Mouse (Mus musculus): ENCODE data around the gene Sh3bp5l. TPM values are rescaled to one million over a fixed set of nuclear protein-coding genes. Genes with fewer than 3 reads are reported as not detected.
"Not testable (repeated sequence)": the region's sequence is repeated elsewhere in the genome, so short reads cannot be mapped to it uniquely, and the experiment has no call there.

Sh3bp5l gene
- total RNA-seq (2021): 10 to 100 TPM; 44.3 to 44.8 TPM

DNA sequence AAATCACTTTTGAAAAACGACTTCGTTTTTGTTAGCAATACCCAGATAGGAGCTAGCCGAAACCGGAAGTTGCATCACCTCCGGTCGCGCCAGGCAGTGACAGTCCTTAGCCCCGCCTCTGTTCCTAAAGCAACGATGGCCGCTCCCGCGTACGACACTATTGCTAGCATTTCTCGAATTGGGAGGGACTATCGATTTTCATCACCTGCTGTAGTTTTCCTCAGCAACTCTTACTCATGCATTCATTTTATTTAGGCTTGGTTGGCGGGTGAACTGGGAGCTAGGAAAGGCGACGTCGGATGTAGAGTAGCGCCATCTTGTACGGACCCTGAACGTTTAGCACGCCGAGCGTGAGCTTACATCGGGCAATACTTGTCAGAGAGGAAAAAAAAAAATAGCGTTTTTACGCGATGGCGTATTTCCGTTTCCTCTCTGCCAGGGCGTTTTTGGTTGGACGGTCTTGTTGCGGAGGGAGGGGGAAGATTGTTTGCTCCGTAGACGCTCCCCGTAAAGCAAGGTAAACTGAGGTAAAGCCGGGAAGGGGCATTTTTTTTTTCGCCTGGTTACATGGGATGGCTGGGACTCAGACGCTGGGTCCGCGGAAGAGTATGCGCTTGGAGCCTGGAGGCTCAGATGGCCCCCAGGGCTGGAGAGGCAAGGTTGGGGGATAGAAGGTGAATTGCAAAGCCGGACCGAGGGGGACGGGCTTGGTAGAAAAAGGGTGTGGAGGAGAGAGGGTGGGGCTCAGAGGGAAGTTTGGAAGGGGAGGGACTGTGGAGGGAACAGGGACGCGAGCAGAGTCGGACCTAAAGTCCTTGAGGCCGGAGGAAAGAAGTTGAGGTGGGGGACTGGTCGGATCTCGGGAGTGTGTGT, at the start of gene Sh3bp5l, which contains the start of gene Zfp672:
Gene Sh3bp5l (plus strand): TSS at position 449 of the 873 bp plus-strand sequence.
Gene Zfp672 (minus strand): TSS at position 64 of the 873 bp plus-strand sequence.
- intact Hi-C loops (cut with DNase I): loop anchor here (2.0 kb wide), 1 partner anchor 28 kb away; no protein-coding TSS in a partner anchor
- peak; percentile 94 for DNase-seq

DNA sequence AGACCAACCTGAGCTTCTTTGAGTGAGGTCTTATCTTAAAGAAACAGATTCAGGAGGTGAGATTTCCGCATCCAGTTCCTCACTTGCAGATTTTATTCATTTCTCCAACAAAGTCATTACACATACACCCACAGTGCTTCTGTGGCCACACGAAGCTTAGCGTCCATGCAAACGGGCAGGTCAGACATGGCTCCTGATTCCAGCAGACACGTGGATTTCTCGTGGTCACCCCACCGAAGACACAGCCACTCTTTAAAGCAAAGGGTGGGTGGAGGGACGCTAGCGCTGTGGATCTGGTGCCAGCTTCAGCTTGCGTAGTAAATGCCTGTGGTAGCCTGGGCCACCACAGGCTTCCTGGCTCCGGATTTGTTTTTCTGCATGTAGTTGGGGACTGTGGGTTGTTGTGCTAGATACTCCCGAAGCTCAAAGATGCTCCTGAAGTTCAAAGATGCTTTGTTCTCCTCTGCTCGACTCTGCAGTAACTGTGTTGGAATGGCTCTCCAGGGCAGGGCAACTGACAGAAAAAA, 48.5 kb upstream of the Sh3bp5l start:
- intact Hi-C loops (cut with DNase I): no loop called here
- DNase-seq: no peak

DNA sequence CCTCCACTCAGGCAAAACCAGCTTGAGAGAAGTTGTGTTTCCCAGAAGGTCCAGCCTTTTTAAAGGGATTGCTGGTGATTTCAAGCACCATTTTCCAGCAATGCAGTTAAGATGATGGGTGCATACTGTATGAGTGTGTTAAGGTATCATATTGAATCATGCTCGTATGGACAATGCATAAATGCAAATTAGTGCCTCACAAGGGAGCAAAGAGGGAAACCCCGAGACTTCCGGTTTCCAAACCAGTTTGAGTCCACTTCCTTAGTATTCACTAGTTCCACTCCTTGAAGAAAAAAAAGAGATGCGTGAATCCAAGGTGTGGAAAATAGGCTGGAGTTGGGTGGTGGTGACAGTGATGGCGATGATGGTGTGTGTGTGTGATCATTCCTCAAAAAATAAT, 48.0 kb upstream of the Sh3bp5l start:
- intact Hi-C loops (cut with DNase I): no loop called here
- DNase-seq: no peak

DNA sequence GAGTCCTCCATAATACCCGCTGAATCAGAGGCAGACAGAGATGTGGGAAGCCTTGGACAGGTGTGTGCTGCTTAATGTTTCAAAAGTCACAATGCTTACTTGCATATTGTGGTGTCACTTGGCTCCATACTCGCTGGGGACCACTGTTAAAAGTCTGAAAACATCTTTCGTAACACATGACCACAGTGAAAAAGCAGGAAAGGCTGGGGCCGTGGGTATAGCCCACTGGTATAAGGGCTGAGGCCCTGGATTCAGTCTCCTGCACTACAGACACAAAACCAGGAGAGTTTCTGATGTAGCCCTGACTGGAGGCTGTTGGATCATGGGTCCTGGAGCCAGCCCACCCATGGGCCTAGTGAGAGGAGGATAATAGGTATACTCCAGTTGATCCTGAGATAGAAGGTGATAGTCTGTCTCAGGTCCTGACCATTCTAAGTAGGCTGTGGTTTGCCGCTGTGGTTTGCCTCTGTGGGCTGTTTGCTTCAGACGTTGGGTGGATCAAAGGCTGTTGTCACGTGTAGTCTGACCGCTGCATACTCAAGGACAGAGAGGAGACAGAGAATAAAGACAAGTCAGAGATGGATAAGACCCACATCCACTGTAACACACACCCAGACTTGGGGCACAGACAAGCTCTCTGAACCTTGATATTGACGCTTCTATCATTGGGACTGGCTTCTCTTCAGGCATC, 40.4 kb upstream of the Sh3bp5l start:
- intact Hi-C loops (cut with DNase I): no loop called here
- DNase-seq: no peak

DNA sequence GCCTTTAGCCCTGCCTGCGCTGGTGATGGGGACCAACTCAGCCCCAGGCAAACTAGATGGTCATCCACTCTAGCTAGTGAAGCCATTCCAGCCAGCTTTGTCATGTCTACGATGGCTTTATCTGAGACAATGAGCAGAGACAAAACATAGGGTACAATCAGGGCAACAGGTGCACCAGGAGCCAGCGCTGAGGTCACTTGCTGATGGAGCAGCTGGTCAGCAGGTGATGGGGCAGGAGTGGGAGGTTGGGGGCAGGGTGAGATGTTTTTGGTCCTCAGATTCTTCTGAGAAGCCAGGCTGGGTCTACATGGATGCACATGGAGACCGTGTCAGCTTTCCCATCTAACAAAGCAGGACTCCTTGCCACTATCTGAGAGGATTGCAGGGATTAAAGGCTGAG, 39.7 kb upstream of the Sh3bp5l start:
- intact Hi-C loops (cut with DNase I): no loop called here
- no peak for DNase-seq

DNA sequence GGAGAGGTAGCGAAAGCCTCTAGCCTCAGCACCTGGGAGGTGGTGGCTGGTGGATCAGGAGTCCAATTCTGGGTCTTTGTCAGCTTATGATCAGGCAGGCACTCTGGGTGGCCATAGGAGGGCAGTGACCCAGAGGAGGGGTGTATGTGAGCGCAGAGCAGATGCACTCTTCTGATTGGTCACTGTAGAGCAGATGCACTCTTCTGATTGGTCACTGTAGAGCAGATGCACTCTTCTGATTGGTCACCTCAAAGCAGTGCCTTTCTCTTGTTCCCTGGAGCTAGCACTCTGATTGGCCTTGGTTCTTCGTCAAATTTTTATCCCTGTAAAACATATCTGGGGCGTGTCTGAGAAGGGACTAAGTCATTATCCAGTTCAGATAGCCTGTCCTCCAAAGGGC, 37.7 kb upstream of the Sh3bp5l start:
- no peak for DNase-seq
- intact Hi-C loops (cut with DNase I): no loop called here

DNA sequence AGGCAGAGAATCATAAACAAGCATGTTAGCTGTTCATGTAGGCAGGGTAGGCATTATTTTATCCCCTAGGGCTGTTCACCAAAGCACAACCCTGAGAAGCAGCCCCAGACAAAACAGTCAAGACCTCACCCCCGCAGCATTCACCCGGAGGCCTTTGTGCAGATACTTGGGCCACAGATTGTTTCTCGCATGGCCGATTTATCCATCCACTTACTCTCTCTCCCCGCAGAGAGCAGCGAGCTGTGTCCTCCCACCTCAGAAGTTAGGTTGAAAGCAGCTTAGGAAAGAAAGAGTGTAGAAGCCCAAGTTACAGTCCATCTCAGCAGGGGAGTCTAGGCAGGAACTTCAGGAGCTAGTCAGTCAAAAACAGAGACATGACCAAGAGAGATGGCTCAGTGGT, 33.1 kb upstream of the Sh3bp5l start:
- intact Hi-C loops (cut with DNase I): no loop called here
- no peak for DNase-seq

DNA sequence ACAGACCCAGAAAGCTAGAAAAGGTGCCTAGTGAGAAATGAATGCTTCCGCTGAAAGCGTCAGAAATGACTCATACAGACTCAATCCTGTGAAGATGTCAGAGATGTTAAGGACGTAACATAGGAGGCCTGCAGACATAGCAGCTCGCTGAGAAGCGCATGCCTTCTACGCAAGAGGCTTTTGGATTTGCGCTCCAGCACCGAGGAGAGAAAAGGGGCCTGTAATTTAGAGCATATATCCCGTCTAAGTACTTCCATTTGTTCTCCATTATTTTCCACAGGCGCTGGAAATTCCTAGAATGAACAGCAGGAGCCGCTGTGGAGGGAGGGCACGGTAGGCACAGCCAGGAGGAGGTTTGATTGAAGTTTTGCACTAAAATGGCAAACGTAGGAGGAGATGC, 29.5 kb upstream of the Sh3bp5l start:
- intact Hi-C loops (cut with DNase I): loop anchor here (1.0 to 5.0 kb wide), 5 partner anchors 100 to 349 kb away; no protein-coding TSS in a partner anchor

DNA sequence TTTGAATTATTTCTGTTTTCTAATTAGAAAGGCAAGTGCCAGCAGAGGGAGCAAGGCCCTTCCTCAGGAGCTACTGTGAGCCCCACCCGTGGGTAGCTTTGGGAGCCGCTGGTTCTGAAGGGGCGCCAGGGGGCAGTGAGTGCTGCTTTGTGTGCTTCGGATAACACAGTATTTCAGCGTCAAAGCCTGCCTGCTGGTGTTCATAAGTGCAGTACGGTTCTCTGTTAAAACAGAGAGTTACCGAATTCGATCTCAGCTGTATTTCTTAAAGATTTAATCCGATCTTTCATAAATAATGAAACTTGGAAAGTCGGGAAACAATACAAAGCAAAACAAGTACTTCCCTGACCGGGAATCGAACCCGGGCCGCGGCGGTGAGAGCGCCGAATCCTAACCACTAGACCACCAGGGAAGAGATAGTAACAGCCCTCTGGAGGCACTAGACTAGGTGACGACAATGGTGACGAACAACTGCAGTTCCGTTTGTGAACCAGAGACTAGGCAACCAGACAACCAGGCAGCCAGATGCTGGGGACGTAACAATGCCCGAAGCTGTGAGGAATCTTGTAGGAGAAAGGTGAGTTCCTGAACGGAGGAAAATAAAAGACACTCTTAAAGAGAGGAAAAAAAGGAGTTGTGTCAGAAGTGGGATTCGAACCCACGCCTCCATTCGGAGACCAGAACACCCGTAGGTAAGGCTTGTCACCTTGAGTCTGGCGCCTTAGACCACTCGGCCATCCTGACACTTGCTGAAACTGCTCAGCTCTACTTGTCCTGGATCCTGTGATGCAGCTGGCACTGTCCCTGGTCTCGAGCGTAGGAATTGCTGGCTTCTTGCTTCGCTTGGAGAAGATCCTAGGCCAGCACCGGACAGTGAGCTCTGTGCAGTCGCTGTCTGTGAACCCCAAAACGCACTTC, 28.4 kb upstream of the Sh3bp5l start:
- DNase-seq: peak; percentile 98 to 99
- intact Hi-C loops (cut with DNase I): loop anchor here (1.0 to 5.0 kb wide), 6 partner anchors 29 to 350 kb away; partner anchors contain the start of genes Sh3bp5l and Zfp672

More for the DNA sequence above, 29.5 kb upstream of the Sh3bp5l start:
- DNase-seq: peak; percentile 73 to 86

DNA sequence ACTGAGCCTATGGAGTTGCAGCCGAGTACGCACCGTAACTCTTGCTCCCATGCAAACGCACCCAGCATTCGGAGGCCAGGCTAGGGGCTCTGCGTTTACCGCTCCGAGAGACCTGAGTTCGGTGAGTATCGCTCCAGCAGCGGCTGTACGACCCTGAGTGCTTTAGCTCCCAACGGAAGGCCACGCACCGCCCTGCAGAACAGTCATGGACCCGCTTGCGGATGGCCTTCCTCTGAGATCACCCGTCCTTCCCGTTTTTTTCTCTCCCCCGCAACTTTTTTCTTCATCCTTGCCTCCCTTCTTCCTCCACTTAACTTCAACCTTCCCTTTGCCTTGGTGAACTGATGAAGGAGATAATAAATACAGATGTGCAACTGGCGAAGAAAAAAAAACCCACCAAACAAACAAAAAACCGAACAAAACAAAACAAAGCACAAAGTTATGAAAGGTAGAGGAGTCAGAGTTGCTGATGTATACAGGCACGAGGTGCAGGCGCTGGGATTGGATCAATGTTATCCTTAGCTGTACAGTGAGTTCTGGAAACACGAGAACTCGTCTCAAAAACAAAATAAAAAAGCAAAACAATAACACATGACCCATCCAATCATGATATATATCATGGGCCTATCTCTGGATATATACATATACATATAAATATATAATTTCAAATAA, 27.6 kb upstream of the Sh3bp5l start:
- DNase-seq: no peak
- intact Hi-C loops (cut with DNase I): loop anchor here (2.0 to 5.0 kb wide), 2 partner anchors 28 to 351 kb away; partner anchors contain the start of genes Sh3bp5l and Zfp672

DNA sequence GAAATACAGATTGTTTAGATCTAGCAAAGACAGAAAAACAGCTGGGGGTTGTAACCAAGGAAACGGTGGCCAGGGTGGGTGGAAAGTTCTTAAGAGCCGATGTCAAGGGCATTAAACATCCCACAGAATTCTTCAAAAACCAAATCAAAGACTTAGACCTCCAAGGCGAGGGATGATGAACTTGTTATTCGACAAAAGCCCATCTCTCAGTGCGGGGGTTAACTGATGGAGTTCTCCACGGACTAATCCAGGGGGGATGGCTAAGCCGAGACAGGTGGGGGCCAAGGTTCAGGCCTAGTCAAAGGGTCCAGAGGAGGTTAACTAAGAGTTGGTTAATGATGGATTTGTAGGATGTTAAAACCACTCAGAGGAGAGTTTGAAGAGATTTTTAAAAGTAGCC, 26.9 kb upstream of the Sh3bp5l start:
- DNase-seq: no peak
- intact Hi-C loops (cut with DNase I): loop anchor here (2.0 to 5.0 kb wide), 2 partner anchors 27 to 351 kb away; partner anchors contain the start of genes Sh3bp5l and Zfp672

DNA sequence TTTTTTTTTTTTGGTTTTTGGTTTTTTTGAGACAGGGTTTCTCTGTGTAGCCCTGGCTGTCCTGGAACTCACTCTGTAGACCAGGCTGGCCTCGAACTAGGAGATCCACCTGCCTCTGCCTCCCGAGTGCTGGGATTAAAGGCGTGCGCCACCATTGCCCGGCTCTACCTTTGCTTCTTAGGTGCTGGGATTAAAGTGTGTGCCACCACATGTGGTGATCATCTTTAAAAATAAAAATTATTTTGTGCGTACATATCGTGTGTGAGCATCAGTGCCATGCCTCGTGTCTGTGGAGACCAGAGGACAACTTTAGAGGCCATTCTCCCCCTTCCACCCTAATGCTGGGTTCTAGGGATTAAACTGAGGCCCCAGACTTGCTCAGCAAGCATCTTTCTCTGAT, 25.2 kb upstream of the Sh3bp5l start:
- intact Hi-C loops (cut with DNase I); DNase-seq: not testable (repeated sequence)

DNA sequence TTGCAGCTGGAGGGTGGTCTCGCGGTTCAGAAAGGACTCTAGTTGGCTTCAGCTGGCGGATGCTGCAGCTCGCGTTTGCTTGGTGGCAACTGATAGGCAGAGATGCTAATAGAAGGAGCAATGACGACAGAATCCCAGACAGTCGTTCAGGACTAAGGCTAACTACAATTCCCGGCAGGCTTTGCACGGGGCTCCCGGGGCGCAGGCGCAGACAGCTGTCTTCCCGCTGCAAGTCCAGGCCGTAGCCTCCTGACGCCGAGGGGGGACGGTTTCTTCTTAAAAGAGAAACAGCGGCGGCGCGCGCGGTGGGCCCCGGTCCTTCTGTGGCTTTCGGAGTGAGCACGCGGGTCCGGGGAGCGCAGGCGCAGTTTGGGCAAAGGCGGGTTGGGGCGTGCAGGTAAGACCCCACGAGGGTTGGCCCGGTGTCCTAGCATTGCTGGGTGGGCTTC, 23.6 kb upstream of the Sh3bp5l start, which contains the start of gene Zfp692:
Gene Zfp692 (plus strand): TSS at position 210 of the 449 bp plus-strand sequence.
- peak; percentile 95 to 96 for DNase-seq
- intact Hi-C loops (cut with DNase I): no loop called here

DNA sequence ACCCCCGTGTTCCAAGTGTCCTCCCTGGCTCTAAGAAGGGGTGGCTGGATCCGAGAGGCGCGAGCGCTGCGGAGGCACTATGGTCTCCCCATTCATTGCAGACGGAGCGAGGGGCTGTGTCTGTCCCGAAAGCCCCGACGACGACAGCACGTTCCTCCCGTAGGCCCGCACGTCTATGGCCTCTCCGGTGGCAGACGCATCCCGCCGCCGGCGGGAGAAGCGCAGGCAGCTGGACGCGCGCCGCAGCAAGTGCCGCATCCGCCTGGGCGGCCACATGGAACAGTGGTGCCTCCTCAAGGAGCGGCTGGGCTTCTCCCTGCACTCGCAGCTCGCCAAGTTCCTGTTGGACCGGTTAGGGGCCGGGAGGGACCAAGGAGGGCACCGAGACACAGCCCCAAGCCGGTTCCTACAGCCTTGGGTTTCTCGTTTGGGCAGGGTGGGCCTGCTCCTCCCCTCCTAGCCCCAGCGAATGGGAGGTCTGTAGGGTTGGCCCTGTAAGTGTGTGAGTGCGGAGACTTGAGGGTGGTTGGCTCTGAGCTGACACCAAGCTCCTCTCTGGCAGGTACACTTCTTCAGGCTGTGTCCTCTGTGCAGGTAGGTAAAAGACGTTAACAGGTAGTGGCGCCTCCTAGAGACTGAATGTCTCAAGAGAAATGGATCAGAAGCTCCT, 23.0 kb upstream of the Sh3bp5l start:
- peak; percentile 64 to 66 for DNase-seq
- intact Hi-C loops (cut with DNase I): no loop called here

DNA sequence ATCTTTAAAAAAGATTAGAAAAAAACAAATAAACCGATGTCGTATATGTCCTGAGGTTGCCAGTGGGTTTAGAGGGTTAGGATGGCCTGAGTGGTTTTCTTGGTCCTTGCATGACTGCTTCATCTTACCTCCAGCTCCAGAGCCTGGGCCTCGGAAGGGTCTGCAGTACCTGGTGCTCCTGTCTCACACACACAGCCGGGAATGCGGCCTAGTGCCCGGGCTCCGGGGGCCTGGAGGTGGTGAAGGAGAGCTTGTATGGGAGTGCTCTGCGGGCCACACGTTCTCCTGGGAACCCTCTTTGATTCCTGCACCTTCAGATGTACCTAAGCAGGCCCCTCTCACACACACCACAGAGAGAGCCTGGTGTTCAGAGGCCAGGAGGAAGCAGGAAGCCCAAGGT, 21.9 kb upstream of the Sh3bp5l start:
- no peak for DNase-seq
- intact Hi-C loops (cut with DNase I): no loop called here

DNA sequence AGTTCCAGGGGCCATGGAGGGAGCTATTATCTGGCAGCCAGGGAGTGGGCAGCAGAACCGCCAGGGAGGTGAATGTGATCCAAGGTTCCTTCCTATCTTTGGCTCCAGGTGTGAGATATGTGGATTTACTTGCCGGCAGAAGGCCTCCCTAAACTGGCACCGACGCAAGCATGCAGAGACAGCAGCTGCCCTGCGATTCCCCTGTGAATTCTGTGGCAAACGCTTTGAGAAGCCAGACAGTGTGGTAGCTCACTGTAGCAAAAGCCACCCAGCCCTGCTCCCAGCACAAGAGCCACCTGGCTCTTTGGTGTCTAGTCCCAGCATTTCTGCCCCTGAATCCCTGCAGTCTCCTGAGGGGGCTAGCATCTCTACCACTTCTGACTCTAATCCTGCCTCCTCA, 16.5 kb upstream of the Sh3bp5l start:
- intact Hi-C loops (cut with DNase I): no loop called here

DNA sequence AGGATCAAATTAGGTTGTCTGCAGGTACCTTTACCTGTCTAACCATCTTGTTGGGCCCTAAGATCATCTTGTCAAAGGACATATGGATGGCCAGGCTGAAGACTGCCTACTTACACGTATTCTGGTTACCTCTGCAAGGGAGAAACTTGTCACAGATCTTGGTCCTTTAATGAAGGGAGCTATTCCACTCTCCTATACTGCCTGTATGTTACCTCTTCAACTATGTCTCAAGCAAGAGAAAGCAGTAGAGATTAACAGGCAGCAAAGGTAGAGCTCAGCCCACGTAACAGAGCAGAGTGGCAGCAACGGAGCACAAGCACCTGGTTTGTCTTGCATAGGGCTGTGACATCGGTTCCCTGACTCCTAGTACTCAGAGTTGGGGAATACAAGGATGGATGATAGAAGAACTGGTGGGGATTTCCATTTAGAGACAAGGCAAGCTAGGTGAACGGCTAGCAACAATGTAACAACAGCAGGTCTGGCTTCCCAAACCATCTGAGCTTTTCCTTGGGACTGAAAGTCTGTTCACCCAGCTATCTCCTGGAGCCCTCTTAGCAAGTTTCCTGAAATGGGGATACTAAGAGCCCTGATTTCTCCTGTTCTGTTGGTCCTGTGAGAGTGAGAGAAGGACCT, 14.9 kb upstream of the Sh3bp5l start:
- no peak for DNase-seq
- intact Hi-C loops (cut with DNase I): no loop called here

More for the DNA sequence above, 16.5 kb upstream of the Sh3bp5l start:
- peak in 1 of 2 experiments; percentile 29 for DNase-seq

DNA sequence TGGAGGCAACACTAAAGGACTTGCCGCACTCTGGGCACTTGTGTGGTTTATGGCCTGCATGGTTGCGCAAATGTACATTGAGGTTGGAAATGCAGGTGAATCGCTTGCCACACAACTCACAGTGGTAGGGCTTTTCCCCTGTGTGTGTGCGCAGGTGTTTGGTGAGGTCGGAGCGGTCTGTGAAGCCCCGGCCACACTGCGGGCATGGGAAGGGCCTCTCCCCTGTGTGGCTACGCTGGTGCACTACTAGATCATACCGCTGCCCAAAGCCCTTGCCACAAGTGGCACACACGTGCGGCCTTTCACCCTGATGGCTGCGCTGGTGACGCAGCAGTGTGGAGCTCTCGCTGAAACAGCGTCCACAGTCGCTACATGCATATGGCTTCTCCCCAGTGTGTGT, 14.2 kb upstream of the Sh3bp5l start:
- intact Hi-C loops (cut with DNase I): no loop called here
- no peak for DNase-seq
